Mouse (Mus musculus) brain, embryonic 14.5 days (tissue): ENCODE data around the gene H2-Ke6.

Experiments used
- CTCF ChIP-seq: fragments of 200-500 bp; IDR thresholded peaks from 2 replicates; pipeline ENCODE4 v1.5.1; 2012; ENCODE audit warnings: inconsistent platforms, mild to moderate bottlenecking, moderate library complexity, borderline replicate concordance; ENCODE audit not compliant: insufficient read depth, insufficient read length; ENCODE audit errors: extremely low read depth
- POLR2A ChIP-seq: fragments of 200-500 bp; IDR thresholded peaks from 2 replicates; pipeline ENCODE4 v1.6.1; 2012; ENCODE audit warnings: mild to moderate bottlenecking, inconsistent platforms, borderline replicate concordance; ENCODE audit not compliant: poor library complexity, insufficient read depth, insufficient read length, severe bottlenecking; ENCODE audit errors: extremely low read depth

DNA sequence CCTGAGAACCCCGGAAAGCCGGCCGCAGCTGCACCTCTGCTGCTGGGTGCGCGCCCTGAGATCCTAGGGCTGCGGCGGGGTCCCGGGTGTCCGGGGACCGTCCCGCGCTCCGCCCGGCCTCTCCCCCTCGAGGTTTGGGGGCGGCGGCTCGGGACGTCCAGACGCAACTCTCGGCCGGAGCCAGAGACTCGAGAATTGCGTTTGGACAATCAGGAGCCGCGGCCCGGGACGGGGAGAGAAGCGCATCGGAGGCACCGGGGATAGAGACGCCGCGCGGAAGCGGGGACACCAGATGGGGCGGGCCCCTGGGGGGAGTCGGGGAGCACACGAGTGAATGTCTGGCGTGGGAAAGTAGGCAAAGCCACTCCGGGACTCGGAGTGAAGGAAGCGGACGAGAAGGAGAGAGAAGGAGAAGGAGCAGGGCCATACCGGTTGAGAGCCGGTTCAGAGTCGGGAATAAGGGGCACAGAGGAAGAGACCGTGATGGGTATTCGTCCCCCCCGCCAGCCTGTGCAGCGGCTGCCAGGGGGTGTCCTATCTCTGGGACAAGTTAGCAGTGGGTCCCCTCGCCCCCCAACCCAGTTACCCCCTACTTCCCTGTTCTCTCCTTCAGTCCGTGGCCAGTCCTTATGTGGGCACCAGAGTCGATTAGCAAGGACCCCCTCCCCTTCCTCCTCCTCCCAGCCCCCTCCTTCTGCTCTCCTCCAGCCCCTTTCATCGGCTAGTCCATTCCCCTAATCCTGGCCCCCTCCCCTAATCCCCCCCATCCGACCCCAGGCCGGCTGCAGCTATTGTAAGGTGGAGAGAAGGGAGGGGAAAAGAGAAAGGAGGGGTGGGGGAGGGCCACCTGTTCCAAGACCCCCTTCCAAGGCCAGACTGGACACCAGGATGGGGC lies 2.8 kb downstream of the H2-Ke6 start:
- TF ChIP-seq CTCF (no peak), POLR2A (no peak)
